Mouse (Mus musculus): ENCODE results near the gene Spint5.

DNA sequence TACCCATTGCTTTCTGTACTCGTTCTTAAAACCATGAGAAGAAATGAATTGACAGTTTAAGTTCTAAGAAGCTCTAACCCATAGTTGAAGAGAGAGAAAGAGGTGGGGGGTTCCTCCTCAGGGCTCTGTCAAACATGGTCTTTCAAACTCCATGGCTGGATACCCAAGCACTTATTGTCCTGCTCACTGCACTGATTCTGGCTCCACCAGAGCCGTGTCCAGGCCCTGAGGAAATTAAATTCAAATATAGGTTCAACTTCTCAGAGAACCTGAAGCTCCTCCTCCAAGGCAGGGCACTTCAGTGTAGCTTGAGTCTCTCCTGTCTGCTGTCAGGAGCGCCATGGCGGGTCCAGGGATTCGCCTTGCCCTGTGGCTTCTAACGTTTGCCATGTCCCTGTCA lies at the start of gene Spint5:
- TF ChIP-seq CTCF (IDR thresholded peaks at IDR 0.05 in 2 of 3, conservative IDR thresholded peaks at IDR 0.05 in 1 of 3; ENCODE audit: control insufficient read depth in 1 of 3, insufficient read depth in 1 of 3, low read depth in 2 of 3, low read length in 3 of 3, poor library complexity in 1 of 3, severe bottlenecking in 1 of 3) (no peak), TCF12 (IDR thresholded peaks at IDR 0.05; ENCODE audit: low read depth, low read length) (no peak), CHD2 (IDR thresholded peaks at IDR 0.05; ENCODE audit: low read length) (no peak), MAFK (IDR thresholded peaks at IDR 0.05; ENCODE audit: borderline replicate concordance, low read depth, low read length) (no peak), SIN3A (IDR thresholded peaks at IDR 0.05; ENCODE audit: low read length) (no peak), TAL1 (IDR thresholded peaks at IDR 0.05; ENCODE audit: low read length) (no peak), RCOR1 (IDR thresholded peaks at IDR 0.05; ENCODE audit: low read depth, low read length) (no peak)

All from MEL (cell line).